Mouse (Mus musculus): ENCODE measurements around the gene Fbxo45.

DNA sequence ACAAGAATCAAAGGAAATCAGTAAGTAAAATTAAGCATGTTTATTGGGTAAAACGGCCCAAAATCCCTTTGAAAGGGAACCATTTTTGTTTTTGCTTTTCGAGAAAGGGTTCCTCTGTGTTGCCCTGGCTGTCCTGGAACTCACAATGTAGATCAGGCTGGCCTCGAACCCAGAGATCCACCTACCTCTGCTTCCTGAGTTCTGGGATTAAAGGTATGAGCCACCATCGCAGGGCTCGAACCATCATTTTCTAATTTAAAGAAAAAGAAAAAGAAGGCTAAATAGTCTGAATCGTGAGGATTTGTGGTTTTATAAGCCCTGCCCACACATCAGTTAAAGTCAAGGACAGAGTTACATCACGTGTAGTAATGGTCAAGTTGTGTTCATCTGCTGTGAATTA, 31.4 kb upstream of the Fbxo45 start:
- TF ChIP-seq POLR2A (IDR thresholded peaks at IDR 0.05; ENCODE audit: borderline replicate concordance, extremely low read depth, insufficient read depth, insufficient read length, poor library complexity, severe bottlenecking) (no peak), CTCF (IDR thresholded peaks at IDR 0.05; ENCODE audit: borderline replicate concordance, extremely low read depth, insufficient read depth, insufficient read length) (no peak)

Measured in brain, embryonic 14.5 days (tissue).